Mouse (Mus musculus): ENCODE data around the gene Olfr777. TPM values are rescaled to one million over a fixed set of nuclear protein-coding genes. Genes with fewer than 3 reads are reported as not detected.

Gene Olfr777
- polyA plus RNA-seq, 1 experiment, result not detected

GRCm38 (mm10) chr10:129235904-129236303 lies 35.4 kb downstream of the Olfr777 start, which contains the start of gene Olfr774:
Olfr774 (plus strand) TSS chr10:129236204.
- H3K79me2 ChIP-seq (ENCODE audit: control insufficient read depth, insufficient read depth), result no peaks in the 10 kb centered on the region
- TF ChIP-seq MYOG (IDR thresholded peaks at IDR 0.05; ENCODE audit: control insufficient read depth, extremely low read depth, insufficient read length) (no peak), MAX (IDR thresholded peaks at IDR 0.05) (no peak), FOSL1 (IDR thresholded peaks at IDR 0.05; ENCODE audit: insufficient read depth, low read length, poor library complexity, severe bottlenecking) (no peak), USF1 (IDR thresholded peaks at IDR 0.05; ENCODE audit: low read depth) (no peak)
- no peaks in the 10 kb centered on the region for H3K79me3 ChIP-seq (ENCODE audit: low read depth)
- H3K36me3 ChIP-seq (ENCODE audit: control insufficient read depth, insufficient read depth), result no peaks in the 10 kb centered on the region
- no peak within 1 kb of the TSS for H3ac ChIP-seq (ENCODE audit: control insufficient read depth, insufficient read length, low read depth)
- no peaks in the 10 kb centered on the region for H3K27me3 ChIP-seq (ENCODE audit: control insufficient read depth, insufficient read depth, insufficient read length)
- H3K4me3 ChIP-seq (ENCODE audit: insufficient read depth, poor library complexity, severe bottlenecking), result no peak within 1 kb of the TSS

GRCm38 (mm10) chr10:129230737-129231136 lies 40.5 kb downstream of the Olfr777 start:
- H3K36me3 ChIP-seq (ENCODE audit: control insufficient read depth, insufficient read depth), result no peaks in the 10 kb centered on the region
- no peak overlapping the region for H3ac ChIP-seq (ENCODE audit: control insufficient read depth, insufficient read length, low read depth)
- H3K79me3 ChIP-seq (ENCODE audit: low read depth), result no peaks in the 10 kb centered on the region
- H3K4me3 ChIP-seq (ENCODE audit: insufficient read depth, poor library complexity, severe bottlenecking), result no peak overlapping the region
- H3K79me2 ChIP-seq (ENCODE audit: control insufficient read depth, insufficient read depth), result no peaks in the 10 kb centered on the region
- TF ChIP-seq CTCF (IDR thresholded peaks at IDR 0.05; ENCODE audit: control insufficient read depth, insufficient read depth, insufficient read length) (no peak), MYOD1 (IDR thresholded peaks at IDR 0.05; ENCODE audit: control insufficient read depth, insufficient read length, low read depth) (no peak)
- no peaks in the 10 kb centered on the region for H3K27me3 ChIP-seq (ENCODE audit: control insufficient read depth, insufficient read depth, insufficient read length)

Other genes starting within 250 kb of the Olfr777 start
- gene Olfr764-ps1, start 231.6 kb downstream of the Olfr777 start, polyA plus RNA-seq (2012; fragmentation: generic; extraction: Trizol), result not detected
- gene Olfr765, start 221.5 kb downstream of the Olfr777 start, polyA plus RNA-seq (2012; fragmentation: generic; extraction: Trizol), result not detected
- not detected for gene Olfr766-ps1, start 202.5 kb downstream of the Olfr777 start, polyA plus RNA-seq (2012; fragmentation: generic; extraction: Trizol)
- gene Olfr767, start 188.6 kb downstream of the Olfr777 start, polyA plus RNA-seq (2012; fragmentation: generic; extraction: Trizol), result not detected
- gene Olfr768, start 172.1 kb downstream of the Olfr777 start, polyA plus RNA-seq (2012; fragmentation: generic; extraction: Trizol), result not detected
- not detected for gene Olfr769, start 153.6 kb downstream of the Olfr777 start, polyA plus RNA-seq (2012; fragmentation: generic; extraction: Trizol)
- gene Olfr770, start 132.5 kb downstream of the Olfr777 start, polyA plus RNA-seq (2012; fragmentation: generic; extraction: Trizol), result not detected
- not detected for gene Olfr771, start 106.7 kb downstream of the Olfr777 start, polyA plus RNA-seq (2012; fragmentation: generic; extraction: Trizol)
- gene Olfr772, start 93.6 kb downstream of the Olfr777 start, polyA plus RNA-seq (2012; fragmentation: generic; extraction: Trizol), result not detected
- not detected for gene Olfr773, start 84.1 kb downstream of the Olfr777 start, polyA plus RNA-seq (2012; fragmentation: generic; extraction: Trizol)
- not detected for gene Olfr774, start 35.3 kb downstream of the Olfr777 start, polyA plus RNA-seq (2012; fragmentation: generic; extraction: Trizol)
- gene Olfr775, start 23.1 kb downstream of the Olfr777 start, polyA plus RNA-seq (2012; fragmentation: generic; extraction: Trizol), result not detected
- not detected for gene Olfr776, start 12.4 kb downstream of the Olfr777 start, polyA plus RNA-seq (2012; fragmentation: generic; extraction: Trizol)
- not detected for gene Olfr780, start 46.6 kb upstream of the Olfr777 start, polyA plus RNA-seq (2012; fragmentation: generic; extraction: Trizol)
- not detected for gene Olfr781, start 57.4 kb upstream of the Olfr777 start, polyA plus RNA-seq (2012; fragmentation: generic; extraction: Trizol)
- not detected for gene Olfr782, start 77.4 kb upstream of the Olfr777 start, polyA plus RNA-seq (2012; fragmentation: generic; extraction: Trizol)
- 0.02 TPM for gene Olfr784, start 112.6 kb upstream of the Olfr777 start, polyA plus RNA-seq (2012; fragmentation: generic; extraction: Trizol)
- gene Olfr785, start 133.9 kb upstream of the Olfr777 start, polyA plus RNA-seq (2012; fragmentation: generic; extraction: Trizol), result not detected
- not detected for gene Olfr786, start 155.8 kb upstream of the Olfr777 start, polyA plus RNA-seq (2012; fragmentation: generic; extraction: Trizol)
- not detected for gene Olfr787, start 190.4 kb upstream of the Olfr777 start, polyA plus RNA-seq (2012; fragmentation: generic; extraction: Trizol)
- not detected for gene Olfr788, start 199.5 kb upstream of the Olfr777 start, polyA plus RNA-seq (2012; fragmentation: generic; extraction: Trizol)
- not detected for gene Olfr789, start 213.3 kb upstream of the Olfr777 start, polyA plus RNA-seq (2012; fragmentation: generic; extraction: Trizol)
- not detected for gene Olfr790, start 227.0 kb upstream of the Olfr777 start, polyA plus RNA-seq (2012; fragmentation: generic; extraction: Trizol)

Data from C2C12 (cell line).